Mouse (Mus musculus): ENCODE results near the gene Olfr1226. TPM values are rescaled to one million over a fixed set of nuclear protein-coding genes. Genes with fewer than 3 reads are reported as not detected.
"Not testable (repeated sequence)": the region's sequence is repeated elsewhere in the genome, so short reads cannot be mapped to it uniquely, and the experiment has no call there.

Gene Olfr1226
- total RNA-seq (2021), result not detected
- long read RNA-seq, result 0 reads

GRCm38 (mm10) chr2:89199948-89200347 is at the start of gene Olfr1226:
Olfr1226 (minus strand) TSS chr2:89200048.
- no peak for DNase-seq (ENCODE audit: low spot score in 2 of 2)

- no peak for DNase-seq (ENCODE audit: low spot score in 2 of 2)
Measured at GRCm38 (mm10) chr2:89196325-89196982, 3.4 kb downstream of the Olfr1226 start.

GRCm38 (mm10) chr2:89174569-89174968 is 25.3 kb downstream of the Olfr1226 start, which contains the start of gene Olfr1225:
Olfr1225 (minus strand) TSS chr2:89174669.
- no peak for DNase-seq (ENCODE audit: low spot score in 2 of 2)

GRCm38 (mm10) chr2:89164711-89165110 is 35.1 kb downstream of the Olfr1226 start:
- DNase-seq (ENCODE audit: low spot score in 2 of 2), result not testable (repeated sequence)

- DNase-seq (ENCODE audit: low spot score in 2 of 2), result not testable (repeated sequence)
Measured at GRCm38 (mm10) chr2:89163991-89164390, 35.9 kb downstream of the Olfr1226 start, which contains the start of gene Olfr1224-ps1. Olfr1224-ps1 (minus strand) TSS chr2:89164091.

GRCm38 (mm10) chr2:89151460-89151859 is 48.4 kb downstream of the Olfr1226 start, which contains the start of gene Olfr1223:
Olfr1223 (minus strand) TSS chr2:89151560.
- no peak for DNase-seq (ENCODE audit: low spot score in 2 of 2)

Other genes with a start within 250 kb of the Olfr1226 start
- not detected for gene Olfr1212, start 246.1 kb downstream of the Olfr1226 start, total RNA-seq (2021)
- gene Gm13762, start 219.8 kb downstream of the Olfr1226 start, total RNA-seq (2021), result not detected
- gene Olfr1214, start 207.4 kb downstream of the Olfr1226 start, total RNA-seq (2021), result not detected
- gene Olfr1215, start 193.1 kb downstream of the Olfr1226 start, total RNA-seq (2021), result not detected
- gene Olfr1216, start 181.7 kb downstream of the Olfr1226 start, total RNA-seq (2021), result not detected
- not detected for gene Olfr1217, start 168.0 kb downstream of the Olfr1226 start, total RNA-seq (2021)
- not detected for gene Olfr1218, start 138.9 kb downstream of the Olfr1226 start, total RNA-seq (2021)
- not detected for gene Olfr1219, start 116.5 kb downstream of the Olfr1226 start, total RNA-seq (2021)
- gene Olfr1220, start 93.2 kb downstream of the Olfr1226 start, total RNA-seq (2021), result not detected
- not detected for gene Olfr1221, start 82.8 kb downstream of the Olfr1226 start, total RNA-seq (2021)
- gene Olfr1222, start 67.0 kb downstream of the Olfr1226 start, total RNA-seq (2021), result not detected
- gene Olfr1223, start 48.5 kb downstream of the Olfr1226 start, total RNA-seq (2021), result not detected
- not detected for gene Olfr1224-ps1, start 36.0 kb downstream of the Olfr1226 start, total RNA-seq (2021)
- gene Olfr1225, start 25.4 kb downstream of the Olfr1226 start, total RNA-seq (2021), result not detected
- gene Olfr1228, start 54.0 kb upstream of the Olfr1226 start, total RNA-seq (2021), result not detected
- gene Olfr1229, start 88.0 kb upstream of the Olfr1226 start, total RNA-seq (2021), result not detected
- gene Olfr1230, start 97.2 kb upstream of the Olfr1226 start, total RNA-seq (2021), result not detected
- not detected for gene Olfr1231, start 107.0 kb upstream of the Olfr1226 start, total RNA-seq (2021)
- not detected for gene Olfr1232, start 129.6 kb upstream of the Olfr1226 start, total RNA-seq (2021)
- gene Olfr1233, start 142.3 kb upstream of the Olfr1226 start, total RNA-seq (2021), result not detected
- not detected for gene Olfr1234, start 164.8 kb upstream of the Olfr1226 start, total RNA-seq (2021)
- gene Olfr1238, start 209.6 kb upstream of the Olfr1226 start, total RNA-seq (2021), result not detected
- not detected for gene Olfr1239, start 220.4 kb upstream of the Olfr1226 start, total RNA-seq (2021)
- gene Olfr1240, start 243.0 kb upstream of the Olfr1226 start, total RNA-seq (2021), result not detected